Mouse (Mus musculus) ES-Bruce4 (cell line): ENCODE data around the gene Cbfa2t2.

Source experiments
- CTCF ChIP-seq: IDR thresholded peaks from one replicate; pipeline ENCODE4 v1.8.1; 2011; ENCODE audit warnings: low read depth, low read length
- POLR2A ChIP-seq: IDR thresholded peaks from one replicate; pipeline ENCODE4 v1.8.1; 2011; ENCODE audit warnings: low read length; ENCODE audit not compliant: insufficient read depth

GRCm38 (mm10) chr2:154567766-154568165 lies 131.5 kb downstream of the Cbfa2t2 start:
- TF ChIP-seq POLR2A (no peak), CTCF (no peak)
